Mouse (Mus musculus) CD8-positive naive resting alpha-beta T cell, adult 2 months (primary cell): Measurements from ENCODE around the gene Coq2.
A peak's percentile ranks its signal among the peaks of the same experiment; 100 is the strongest.

Experiments
- DNase-seq, 2 experiments: peaks; one replicate each; pipeline ENCODE4 v3.0.0; 2022; ENCODE audit warnings: low read depth in 2 of 2, low spot score in 2 of 2

Gene Coq2

GRCm38 (mm10) chr5:100663854-100664253 lies 11.1 kb downstream of the Coq2 start:
- peak; percentile 45 to 66 for DNase-seq

- DNase-seq: no peak
Observed at GRCm38 (mm10) chr5:100663011-100663410, 11.9 kb downstream of the Coq2 start.

GRCm38 (mm10) chr5:100658460-100658859 lies 16.5 kb downstream of the Coq2 start:
- DNase-seq: no peak

GRCm38 (mm10) chr5:100656352-100656751 lies 18.6 kb downstream of the Coq2 start:
- no peak for DNase-seq

GRCm38 (mm10) chr5:100652327-100652726 lies 22.6 kb downstream of the Coq2 start:
- DNase-seq: no peak

GRCm38 (mm10) chr5:100651486-100651885 lies 23.5 kb downstream of the Coq2 start:
- peak; percentile 15 to 40 for DNase-seq

- DNase-seq: no peak
Observed at GRCm38 (mm10) chr5:100650969-100651368, 24.0 kb downstream of the Coq2 start.

GRCm38 (mm10) chr5:100648546-100648945 lies 26.4 kb downstream of the Coq2 start:
- DNase-seq: no peak

GRCm38 (mm10) chr5:100648046-100648445 lies 26.9 kb downstream of the Coq2 start:
- DNase-seq: peak in 1 of 2 experiments; percentile 15

- no peak for DNase-seq
Observed at GRCm38 (mm10) chr5:100646558-100646957, 28.4 kb downstream of the Coq2 start.

- peak in 1 of 2 experiments; percentile 24 for DNase-seq
Observed at GRCm38 (mm10) chr5:100643991-100644535, 30.9 kb downstream of the Coq2 start.

GRCm38 (mm10) chr5:100643253-100643990 lies 31.5 kb downstream of the Coq2 start:
- DNase-seq: peak; percentile 24 to 29

- DNase-seq: peak in 1 of 2 experiments; percentile 26
Observed at GRCm38 (mm10) chr5:100642316-100642715, 32.6 kb downstream of the Coq2 start.

- DNase-seq: no peak
Observed at GRCm38 (mm10) chr5:100638483-100638882, 36.5 kb downstream of the Coq2 start.

GRCm38 (mm10) chr5:100636794-100637544 lies 38.0 kb downstream of the Coq2 start:
- peak in 1 of 2 experiments; percentile 12 for DNase-seq

GRCm38 (mm10) chr5:100635908-100636307 lies 39.0 kb downstream of the Coq2 start:
- no peak for DNase-seq

GRCm38 (mm10) chr5:100634885-100635478 lies 40.0 kb downstream of the Coq2 start:
- no peak for DNase-seq

- no peak for DNase-seq
Observed at GRCm38 (mm10) chr5:100632540-100633129, 42.3 kb downstream of the Coq2 start.

- no peak for DNase-seq
Observed at GRCm38 (mm10) chr5:100628807-100629206, 46.1 kb downstream of the Coq2 start.

- DNase-seq: no peak
Observed at GRCm38 (mm10) chr5:100626526-100626925, 48.4 kb downstream of the Coq2 start.

GRCm38 (mm10) chr5:100624743-100625360 lies 50.1 kb downstream of the Coq2 start:
- no peak for DNase-seq
